Mouse (Mus musculus): Measurements from ENCODE around the gene Prpf40b. TPM values are rescaled to one million over a fixed set of nuclear protein-coding genes. Genes with fewer than 3 reads are reported as not detected.

Gene Prpf40b
- polyA plus RNA-seq, 1 experiment from 2014 or later = 55.3 TPM

GRCm38 (mm10) chr15:99334500-99334899, 39.6 kb downstream of the Prpf40b start:
- Histone ChIP-seq H3K27ac (peak overlapping the region; percentile 98), H3K4me3 (no peak overlapping the region), H3K9me3 (no peaks in the 10 kb centered on the region), H3K4me2 (no peak overlapping the region), H3K9ac (no peak overlapping the region), H3K4me1 (peaks cover 75% of the 10 kb centered on the region), H3K27me3 (no peaks in the 10 kb centered on the region), H3K36me3 (peaks cover 3% of the 10 kb centered on the region; the same call in 1 of the 2 replicates)
- ATAC-seq (ENCODE audit: borderline replicate concordance, extremely low read depth, low FRiP score, low TSS enrichment) = no peak
- 49% methylated on average over 6 of the region's 6 CpGs for WGBS

- no peaks in the 10 kb centered on the region for H3K27me3 ChIP-seq
- no peaks in the 10 kb centered on the region for H3K9me3 ChIP-seq
- no peak overlapping the region for H3K4me3 ChIP-seq
- peaks cover 76% of the 10 kb centered on the region for H3K4me1 ChIP-seq
- WGBS = 60% methylated on average over 8 of the region's 8 CpGs
- ATAC-seq (ENCODE audit: borderline replicate concordance, extremely low read depth, low FRiP score, low TSS enrichment) = no peak
- no peak overlapping the region for H3K4me2 ChIP-seq
- H3K9ac ChIP-seq = no peak overlapping the region
- H3K36me3 ChIP-seq = 0 out of 2 replicates have a peak, but pooled peaks cover 3% of the 10 kb centered on the region
- peak overlapping the region; percentile 18; the same call in 1 of the 2 replicates for H3K27ac ChIP-seq
Measured at GRCm38 (mm10) chr15:99335801-99336320, 41.0 kb downstream of the Prpf40b start.

- Histone ChIP-seq H3K27me3 (no peaks in the 10 kb centered on the region), H3K27ac (no peak overlapping the region), H3K36me3 (0 out of 2 replicates have a peak, but pooled peaks cover 3% of the 10 kb centered on the region), H3K4me2 (no peak overlapping the region), H3K4me1 (peaks cover 81% of the 10 kb centered on the region), H3K9ac (no peak overlapping the region), H3K9me3 (no peaks in the 10 kb centered on the region), H3K4me3 (no peak overlapping the region)
- 63% methylated on average over 2 of the region's 2 CpGs for WGBS
- ATAC-seq (ENCODE audit: borderline replicate concordance, extremely low read depth, low FRiP score, low TSS enrichment) = no peak
Measured at GRCm38 (mm10) chr15:99338916-99339315, 44.0 kb downstream of the Prpf40b start.

GRCm38 (mm10) chr15:99339669-99340068, 44.8 kb downstream of the Prpf40b start:
- H3K4me3 ChIP-seq = no peak overlapping the region
- H3K4me2 ChIP-seq = no peak overlapping the region
- H3K27me3 ChIP-seq = no peaks in the 10 kb centered on the region
- peak overlapping the region; percentile 46 for H3K27ac ChIP-seq
- ATAC-seq (ENCODE audit: borderline replicate concordance, extremely low read depth, low FRiP score, low TSS enrichment) = no peak
- H3K9ac ChIP-seq = no peak overlapping the region
- WGBS = 20% methylated on average over 6 of the region's 6 CpGs
- no peaks in the 10 kb centered on the region for H3K9me3 ChIP-seq
- H3K36me3 ChIP-seq = 0 out of 2 replicates have a peak, but pooled peaks cover 3% of the 10 kb centered on the region
- peaks cover 81% of the 10 kb centered on the region for H3K4me1 ChIP-seq

DNA sequence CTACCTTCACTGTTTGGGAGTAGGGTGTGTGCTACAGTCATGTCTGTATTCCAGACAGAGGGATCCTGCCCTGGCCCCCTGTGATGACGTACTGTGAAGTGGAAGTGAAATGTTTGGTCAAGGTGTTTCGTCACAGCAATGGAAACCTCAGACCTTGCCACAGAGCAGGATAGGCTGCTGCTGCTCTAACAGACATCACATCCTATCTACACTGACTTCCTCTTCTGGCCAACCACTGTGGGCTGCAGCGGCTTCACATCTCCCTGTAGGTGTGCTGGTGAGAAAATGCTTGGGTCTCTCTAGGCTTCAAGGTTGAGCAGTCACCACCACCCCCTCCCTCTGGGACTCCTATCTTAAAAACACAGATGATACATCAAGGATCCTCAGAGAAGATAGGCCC, 46.2 kb downstream of the Prpf40b start:
- Histone ChIP-seq H3K9ac (no peak overlapping the region), H3K4me1 (peaks cover 74% of the 10 kb centered on the region), H3K4me2 (no peak overlapping the region), H3K4me3 (no peak overlapping the region), H3K36me3 (0 out of 2 replicates have a peak, but pooled peaks cover 3% of the 10 kb centered on the region), H3K9me3 (no peaks in the 10 kb centered on the region), H3K27ac (peak overlapping the region; percentile 26; the same call in 1 of the 2 replicates), H3K27me3 (no peaks in the 10 kb centered on the region)
- 68% methylated on average over 3 of the region's 3 CpGs for WGBS
- ATAC-seq (ENCODE audit: borderline replicate concordance, extremely low read depth, low FRiP score, low TSS enrichment) = no peak

DNA sequence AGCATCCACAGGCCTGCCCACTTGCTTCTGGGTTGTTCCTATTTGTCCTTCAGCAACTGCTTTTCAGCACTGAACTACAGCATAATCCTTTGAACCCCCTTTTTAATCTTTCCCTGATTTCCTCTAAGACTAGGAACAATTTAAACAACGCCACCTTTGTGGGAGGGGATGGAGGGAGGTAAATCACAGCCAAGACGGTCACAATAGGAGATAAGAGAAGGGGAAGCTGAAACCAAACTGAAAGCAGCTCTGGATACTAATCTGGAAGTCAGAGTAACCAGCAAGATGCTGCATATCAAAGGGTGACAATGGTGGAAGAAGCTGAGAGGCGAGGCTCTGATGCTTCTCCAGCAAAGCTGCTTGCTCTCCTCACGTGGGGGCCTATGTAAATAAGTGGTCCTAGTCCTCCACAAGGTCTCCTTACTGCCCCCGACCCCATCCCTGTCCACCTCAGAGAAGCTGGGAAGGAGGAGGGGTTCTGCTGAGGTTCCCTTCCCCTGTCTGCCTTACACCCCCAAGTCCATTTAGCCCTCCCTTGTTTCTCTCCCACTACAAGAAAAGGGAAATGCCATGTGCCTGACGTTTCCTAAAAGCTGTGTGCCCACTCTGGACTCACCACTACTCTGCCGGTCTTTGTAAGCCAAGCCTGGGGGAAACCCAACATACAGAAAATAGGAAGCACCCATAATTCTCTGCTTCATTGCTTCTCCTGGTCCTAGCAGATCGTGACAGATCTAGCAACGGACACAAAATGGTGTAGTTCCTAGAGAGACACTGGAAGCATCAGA, 47.5 kb downstream of the Prpf40b start:
- ATAC-seq (ENCODE audit: borderline replicate concordance, extremely low read depth, low FRiP score, low TSS enrichment) = no peak
- H3K4me1 ChIP-seq = peaks cover 63% of the 10 kb centered on the region
- peak overlapping the region; percentile 91; the same call in 1 of the 2 replicates for H3K27ac ChIP-seq
- 0 out of 2 replicates have a peak, but pooled peaks cover 3% of the 10 kb centered on the region for H3K36me3 ChIP-seq
- H3K4me3 ChIP-seq = no peak overlapping the region
- no peak overlapping the region for H3K4me2 ChIP-seq
- H3K9ac ChIP-seq = no peak overlapping the region
- no peaks in the 10 kb centered on the region for H3K9me3 ChIP-seq
- no peaks in the 10 kb centered on the region for H3K27me3 ChIP-seq
- WGBS = 48% methylated on average over 9 of the region's 9 CpGs

DNA sequence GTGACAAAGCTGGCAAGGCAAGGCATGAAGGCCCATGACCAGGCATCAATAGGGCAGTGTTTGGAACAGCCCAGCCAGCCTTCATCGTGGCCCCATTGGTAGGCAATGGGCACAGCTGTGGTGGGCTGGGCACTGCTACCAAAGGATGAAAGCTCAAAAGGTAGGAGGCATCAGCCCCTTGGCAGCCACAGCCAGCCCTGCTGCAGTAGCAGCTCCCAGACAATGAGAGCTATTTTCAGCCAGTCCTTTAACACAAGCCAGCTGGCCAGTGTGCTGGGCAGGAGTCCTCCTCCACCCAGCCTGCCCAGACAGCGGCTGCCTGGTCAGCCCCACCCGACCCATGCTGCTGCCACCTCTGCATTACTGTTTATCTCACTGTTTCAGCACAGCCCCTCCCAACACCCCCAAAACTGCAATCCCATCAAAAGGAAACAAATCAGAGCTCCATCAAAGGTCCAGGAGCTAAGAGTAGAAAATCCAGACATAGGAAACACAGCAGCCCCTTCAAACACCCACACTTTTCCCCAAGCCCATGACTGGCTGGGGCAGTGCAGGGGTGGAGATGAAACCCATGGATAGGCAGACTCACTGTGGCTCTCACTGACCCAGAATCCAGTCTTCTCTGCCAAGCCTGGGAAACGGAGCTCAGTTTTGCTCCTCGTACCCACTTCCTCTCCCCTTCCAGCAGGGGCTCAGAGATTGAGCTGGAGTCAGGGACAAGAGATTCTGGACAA, 48.7 kb downstream of the Prpf40b start:
- Histone ChIP-seq H3K9me3 (no peaks in the 10 kb centered on the region), H3K27me3 (no peaks in the 10 kb centered on the region), H3K4me2 (peak overlapping the region; percentile 7; the same call in 1 of the 2 replicates), H3K4me1 (peaks cover 59% of the 10 kb centered on the region), H3K9ac (no peak overlapping the region), H3K27ac (peak overlapping the region; percentile 91), H3K4me3 (no peak overlapping the region), H3K36me3 (no peaks in the 10 kb centered on the region)
- 19% methylated on average over 5 of the region's 5 CpGs for WGBS
- peak; percentile 68 for ATAC-seq (ENCODE audit: borderline replicate concordance, extremely low read depth, low FRiP score, low TSS enrichment)

GRCm38 (mm10) chr15:99344148-99344870, 49.4 kb downstream of the Prpf40b start:
- no peak overlapping the region for H3K9ac ChIP-seq
- peak; percentile 61 for ATAC-seq (ENCODE audit: borderline replicate concordance, extremely low read depth, low FRiP score, low TSS enrichment)

DNA sequence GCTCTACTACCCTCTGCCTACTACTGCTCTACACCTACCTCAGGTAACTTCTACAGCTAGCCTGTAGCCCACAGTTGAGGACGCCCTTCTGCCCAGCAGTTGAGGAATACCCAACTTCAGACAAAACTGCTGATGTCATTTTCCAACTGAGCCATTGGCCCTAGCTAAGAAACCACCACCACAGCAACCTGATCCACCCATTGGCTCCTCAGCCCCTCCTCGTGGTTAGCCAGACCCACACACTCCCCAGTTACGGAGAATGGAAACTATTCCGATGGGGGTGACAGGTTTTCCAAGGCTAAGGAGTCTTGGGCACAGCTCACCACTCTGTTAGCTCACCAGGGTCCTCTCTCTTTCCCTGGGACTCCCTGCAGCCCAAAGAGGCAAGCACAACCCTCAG, 50.1 kb downstream of the Prpf40b start:
- Histone ChIP-seq H3K4me1 (peaks cover 56% of the 10 kb centered on the region), H3K27ac (peak overlapping the region; percentile 91), H3K9ac (no peak overlapping the region), H3K36me3 (no peaks in the 10 kb centered on the region), H3K27me3 (no peaks in the 10 kb centered on the region), H3K9me3 (no peaks in the 10 kb centered on the region), H3K4me3 (no peak overlapping the region), H3K4me2 (no peak overlapping the region)
- 58% methylated on average over 4 of the region's 4 CpGs for WGBS
- ATAC-seq (ENCODE audit: borderline replicate concordance, extremely low read depth, low FRiP score, low TSS enrichment) = peak; percentile 16; the same call in 1 of the 2 replicates

More at GRCm38 (mm10) chr15:99344148-99344870, 49.4 kb downstream of the Prpf40b start:
- H3K4me3 ChIP-seq = no peak overlapping the region
- peaks cover 55% of the 10 kb centered on the region for H3K4me1 ChIP-seq
- 38% methylated on average over 8 of the region's 8 CpGs for WGBS
- peak overlapping the region; percentile 91 for H3K27ac ChIP-seq
- H3K9me3 ChIP-seq = no peaks in the 10 kb centered on the region
- H3K4me2 ChIP-seq = peak overlapping the region; percentile 7; the same call in 1 of the 2 replicates
- no peaks in the 10 kb centered on the region for H3K27me3 ChIP-seq
- H3K36me3 ChIP-seq = no peaks in the 10 kb centered on the region

DNA sequence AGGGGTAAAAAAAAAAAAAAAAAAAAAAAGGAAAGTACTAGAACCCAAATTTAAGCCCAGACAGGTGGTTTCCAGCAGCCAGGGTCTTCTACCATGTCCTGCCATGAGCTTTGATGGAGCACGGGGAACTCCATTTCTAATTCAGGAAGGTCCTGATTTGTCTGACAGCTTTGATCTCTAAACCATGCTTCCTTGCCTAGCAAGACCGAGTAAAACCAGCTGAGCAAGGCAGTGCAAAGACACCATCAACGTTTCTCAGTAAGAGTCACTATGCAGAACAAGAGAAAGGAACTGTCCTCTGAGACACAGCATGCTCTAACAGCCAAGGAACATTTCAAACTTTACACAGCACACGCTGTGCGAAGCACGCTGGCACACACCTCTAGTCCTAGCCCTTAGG, 56.7 kb downstream of the Prpf40b start:
- 69% methylated on average over 6 of the region's 6 CpGs for WGBS
- H3K4me1 ChIP-seq = peaks cover 10% of the 10 kb centered on the region
- no peaks in the 10 kb centered on the region for H3K9me3 ChIP-seq
- no peaks in the 10 kb centered on the region for H3K27me3 ChIP-seq
- no peaks in the 10 kb centered on the region for H3K36me3 ChIP-seq
- no peak overlapping the region for H3K4me3 ChIP-seq
- H3K27ac ChIP-seq = no peak overlapping the region
- no peak overlapping the region for H3K9ac ChIP-seq
- no peak overlapping the region for H3K4me2 ChIP-seq
- ATAC-seq (ENCODE audit: borderline replicate concordance, extremely low read depth, low FRiP score, low TSS enrichment) = no peak

- Histone ChIP-seq H3K9ac (no peak overlapping the region), H3K36me3 (no peaks in the 10 kb centered on the region), H3K27ac (no peak overlapping the region), H3K4me3 (no peak overlapping the region), H3K4me2 (no peak overlapping the region), H3K27me3 (no peaks in the 10 kb centered on the region), H3K4me1 (peaks cover 10% of the 10 kb centered on the region), H3K9me3 (no peaks in the 10 kb centered on the region)
- ATAC-seq (ENCODE audit: borderline replicate concordance, extremely low read depth, low FRiP score, low TSS enrichment) = no peak
- 54% methylated on average over 5 of the region's 5 CpGs for WGBS
Measured at GRCm38 (mm10) chr15:99352306-99352705, 57.4 kb downstream of the Prpf40b start.
